Mouse (Mus musculus) forebrain, embryonic 15.5 days (tissue): ENCODE data around the gene Eif3g. TPM values are rescaled to one million over a fixed set of nuclear protein-coding genes. Genes with fewer than 3 reads are reported as not detected.

Source experiments
- ATAC-seq: fragments of 200-750 bp; cut with Nextera tagmentation; replicated peaks from 2 replicates; pipeline ENCODE4 v1.8.0; 2017; ENCODE audit warnings: mild to moderate bottlenecking, moderate TSS enrichment, moderate library complexity
- H3K27ac ChIP-seq: fragments of 300-500 bp; sonication (generic); replicated peaks from 2 replicates; pipeline ENCODE4 v1.5.1; 2015; ENCODE audit warnings: mild to moderate bottlenecking, inconsistent platforms
- H3K27me3 ChIP-seq: fragments of 300-500 bp; sonication (generic); 2 replicates; pipeline ENCODE4 v1.6.1; 2015; ENCODE audit warnings: inconsistent platforms
- H3K36me3 ChIP-seq: fragments of 300-500 bp; sonication (generic); 2 replicates; pipeline ENCODE4 v1.6.1; 2015; ENCODE audit warnings: mild to moderate bottlenecking, inconsistent platforms
- H3K4me1 ChIP-seq: fragments of 300-500 bp; sonication (generic); 2 replicates; pipeline ENCODE4 v1.6.1; 2015; ENCODE audit warnings: inconsistent platforms
- H3K4me2 ChIP-seq: fragments of 300-500 bp; sonication (generic); replicated peaks from 2 replicates; pipeline ENCODE4 v1.6.1; 2015; ENCODE audit warnings: mild to moderate bottlenecking, inconsistent platforms
- H3K4me3 ChIP-seq: fragments of 300-500 bp; sonication (generic); 2 replicates; pipeline ENCODE4 v1.5.1; 2015; ENCODE audit warnings: mild to moderate bottlenecking, inconsistent platforms
- H3K9ac ChIP-seq: fragments of 300-500 bp; sonication (generic); replicated peaks from 2 replicates; pipeline ENCODE4 v1.6.1; 2015; ENCODE audit warnings: mild to moderate bottlenecking, inconsistent platforms
- H3K9me3 ChIP-seq: fragments of 300-500 bp; sonication (generic); 2 replicates; pipeline ENCODE4 v1.6.1; 2016; ENCODE audit warnings: inconsistent platforms
- WGBS: fragments of 180-500 bp; shearing (Covaris S2); methylation state at CpG from one replicate; pipeline ENCODE4 v1.1.7; 2015; ENCODE audit warnings: mixed read lengths; 5-methylcytosine and 5-hydroxymethylcytosine counted together
- polyA plus RNA-seq: library from polyadenylated mRNA; unstranded; fragments of >200 nt; fragmentation: Nextera tagmentation; extraction: Ambion mirVana; gene quantifications from 2 replicates; pipeline ENCODE4 v1.2.1, GENCODE M21; 2015

Gene Eif3g
- polyA plus RNA-seq, 1 experiment from 2014 or later: 267 TPM

- WGBS: 96% methylated on average over 9 of the region's 9 CpGs
- Histone ChIP-seq H3K27me3 (no peaks in the 10 kb centered on the region), H3K4me3 (no peak overlapping the region), H3K9me3 (no peaks in the 10 kb centered on the region), H3K4me1 (peaks cover 17% of the 10 kb centered on the region), H3K27ac (no peak overlapping the region), H3K4me2 (no peak overlapping the region), H3K9ac (no peak overlapping the region), H3K36me3 (peaks cover 60% of the 10 kb centered on the region)
- no peak for ATAC-seq
These were observed 3.0 kb downstream of the Eif3g start for GRCm38 (mm10) chr9:20895382-20895781.

- no peak overlapping the region for H3K27ac ChIP-seq
- H3K9me3 ChIP-seq: no peaks in the 10 kb centered on the region
- peaks cover 67% of the 10 kb centered on the region for H3K36me3 ChIP-seq
- H3K9ac ChIP-seq: no peak overlapping the region
- no peak overlapping the region for H3K4me3 ChIP-seq
- H3K27me3 ChIP-seq: no peaks in the 10 kb centered on the region
- H3K4me1 ChIP-seq: peaks cover 17% of the 10 kb centered on the region
- no peak for ATAC-seq
- 94% methylated on average over 15 of the region's 15 CpGs for WGBS
- H3K4me2 ChIP-seq: no peak overlapping the region
These were observed 3.8 kb downstream of the Eif3g start for GRCm38 (mm10) chr9:20894629-20895028.

GRCm38 (mm10) chr9:20893590-20894343 lies 4.7 kb downstream of the Eif3g start:
- WGBS: 87% methylated on average over 13 of the region's 13 CpGs
- no peak for ATAC-seq
- H3K36me3 ChIP-seq: peaks cover 71% of the 10 kb centered on the region
- H3K9ac ChIP-seq: no peak overlapping the region
- no peaks in the 10 kb centered on the region for H3K9me3 ChIP-seq
- no peaks in the 10 kb centered on the region for H3K27me3 ChIP-seq
- H3K4me2 ChIP-seq: no peak overlapping the region
- no peak overlapping the region for H3K27ac ChIP-seq
- peaks cover 23% of the 10 kb centered on the region for H3K4me1 ChIP-seq
- H3K4me3 ChIP-seq: no peak overlapping the region

GRCm38 (mm10) chr9:20893069-20893468 lies 5.4 kb downstream of the Eif3g start:
- Histone ChIP-seq H3K9me3 (no peaks in the 10 kb centered on the region), H3K27ac (no peak overlapping the region), H3K4me3 (no peak overlapping the region), H3K9ac (no peak overlapping the region), H3K27me3 (no peaks in the 10 kb centered on the region), H3K36me3 (peaks cover 71% of the 10 kb centered on the region), H3K4me1 (peaks cover 24% of the 10 kb centered on the region), H3K4me2 (no peak overlapping the region)
- ATAC-seq: no peak
- 60% methylated on average over 5 of the region's 5 CpGs for WGBS

GRCm38 (mm10) chr9:20892104-20892653 lies 6.2 kb downstream of the Eif3g start:
- WGBS: 73% methylated on average over 5 of the region's 5 CpGs

GRCm38 (mm10) chr9:20891339-20892103 lies 6.9 kb downstream of the Eif3g start:
- no peak for ATAC-seq
- no peaks in the 10 kb centered on the region for H3K9me3 ChIP-seq
- H3K27me3 ChIP-seq: no peaks in the 10 kb centered on the region
- no peak overlapping the region for H3K4me2 ChIP-seq
- no peak overlapping the region for H3K27ac ChIP-seq
- H3K4me1 ChIP-seq: peaks cover 14% of the 10 kb centered on the region
- no peak overlapping the region for H3K4me3 ChIP-seq
- WGBS: 85% methylated on average over 26 of the region's 26 CpGs
- peaks cover 71% of the 10 kb centered on the region for H3K36me3 ChIP-seq
- no peak overlapping the region for H3K9ac ChIP-seq

More at GRCm38 (mm10) chr9:20892104-20892653, 6.2 kb downstream of the Eif3g start:
- Histone ChIP-seq H3K9ac (no peak overlapping the region), H3K4me2 (no peak overlapping the region), H3K4me3 (no peak overlapping the region), H3K9me3 (no peaks in the 10 kb centered on the region), H3K27ac (no peak overlapping the region), H3K27me3 (no peaks in the 10 kb centered on the region), H3K36me3 (peaks cover 71% of the 10 kb centered on the region), H3K4me1 (peaks cover 18% of the 10 kb centered on the region)
- no peak for ATAC-seq

- no peak for ATAC-seq
- Histone ChIP-seq H3K27me3 (no peaks in the 10 kb centered on the region), H3K4me1 (peaks cover 14% of the 10 kb centered on the region), H3K27ac (no peak overlapping the region), H3K4me3 (no peak overlapping the region), H3K36me3 (peaks cover 61% of the 10 kb centered on the region), H3K9me3 (no peaks in the 10 kb centered on the region), H3K9ac (no peak overlapping the region), H3K4me2 (no peak overlapping the region)
- WGBS: 92% methylated on average over 5 of the region's 5 CpGs
These were observed 8.0 kb downstream of the Eif3g start for GRCm38 (mm10) chr9:20890411-20890810.

GRCm38 (mm10) chr9:20889185-20890141 lies 9.0 kb downstream of the Eif3g start:
- H3K9me3 ChIP-seq: no peaks in the 10 kb centered on the region
- peaks cover 52% of the 10 kb centered on the region for H3K36me3 ChIP-seq
- no peak overlapping the region for H3K27ac ChIP-seq
- peaks cover 14% of the 10 kb centered on the region for H3K4me1 ChIP-seq
- no peak for ATAC-seq
- peak overlapping the region; percentile 64; the same call in 1 of the 2 replicates for H3K4me3 ChIP-seq
- H3K27me3 ChIP-seq: no peaks in the 10 kb centered on the region
- no peak overlapping the region; the same call in 1 of the 2 replicates for H3K4me2 ChIP-seq
- WGBS: 86% methylated on average over 29 of the region's 29 CpGs
- no peak overlapping the region for H3K9ac ChIP-seq

GRCm38 (mm10) chr9:20888386-20888765 lies 10.0 kb downstream of the Eif3g start:
- H3K4me3 ChIP-seq: peak overlapping the region; percentile 64
- peaks cover 41% of the 10 kb centered on the region for H3K36me3 ChIP-seq
- peak overlapping the region; percentile 85 for H3K4me2 ChIP-seq
- peaks cover 14% of the 10 kb centered on the region for H3K4me1 ChIP-seq
- no peaks in the 10 kb centered on the region for H3K9me3 ChIP-seq
- under 1% methylated on average over 30 of the region's 30 CpGs for WGBS
- no peaks in the 10 kb centered on the region for H3K27me3 ChIP-seq
- H3K27ac ChIP-seq: peak overlapping the region; percentile 94
- peak overlapping the region; percentile 70 for H3K9ac ChIP-seq
- peak; percentile 62; the same call in 1 of the 2 replicates for ATAC-seq

- peak within 1 kb of the TSS; percentile 64 for H3K4me3 ChIP-seq
- H3K9me3 ChIP-seq: no peaks in the 10 kb centered on the region
- H3K4me2 ChIP-seq: peak within 1 kb of the TSS; percentile 85
- H3K27me3 ChIP-seq: no peaks in the 10 kb centered on the region
- peak within 1 kb of the TSS; percentile 70 for H3K9ac ChIP-seq
- peak within 1 kb of the TSS; percentile 94 for H3K27ac ChIP-seq
- peak; percentile 97 for ATAC-seq
- under 1% methylated on average over 43 of the region's 43 CpGs for WGBS
- peaks cover 14% of the 10 kb centered on the region for H3K4me1 ChIP-seq
- H3K36me3 ChIP-seq: peaks cover 36% of the 10 kb centered on the region
These were observed 10.6 kb downstream of the Eif3g start, which contains the start of gene Ppan for GRCm38 (mm10) chr9:20887704-20888385. Gene Ppan, plus strand, starts transcription at chr9:20888175.

GRCm38 (mm10) chr9:20887191-20887590 lies 11.2 kb downstream of the Eif3g start:
- ATAC-seq: no peak; the same call in 1 of the 2 replicates
- Histone ChIP-seq H3K4me3 (0 out of 2 replicates have a peak overlapping the region, but pooled peaks have one; percentile 64), H3K27ac (peak overlapping the region; percentile 94), H3K9me3 (no peaks in the 10 kb centered on the region), H3K9ac (no peak overlapping the region), H3K4me1 (peaks cover 14% of the 10 kb centered on the region), H3K36me3 (peaks cover 30% of the 10 kb centered on the region), H3K27me3 (no peaks in the 10 kb centered on the region), H3K4me2 (peak overlapping the region; percentile 48)
- WGBS: 88% methylated on average over 6 of the region's 6 CpGs
